Mouse (Mus musculus): ENCODE results near the gene Cc2d1a. TPM values are rescaled to one million over a fixed set of nuclear protein-coding genes. Genes with fewer than 3 reads are reported as not detected.
A peak's percentile ranks its signal among the peaks of the same experiment; 100 is the strongest.

Cc2d1a gene
- total RNA-seq (2014; fragmentation: Nextera tagmentation) (8.6 and 10.7 TPM in 2 replicates), total RNA-seq (2017) (3.2 and 6.9 TPM in 2 replicates)

- peak; percentile 91 for ATAC-seq (replicated peaks; ENCODE audit: low FRiP score, low TSS enrichment, poor library complexity, severe bottlenecking)
Measured at GRCm38 (mm10) chr8:84147769-84148530, at the start of gene Cc2d1a, which contains the start of gene 4930432K21Rik. Cc2d1a (minus strand) TSS chr8:84147936. 4930432K21Rik (plus strand) TSS chr8:84148025.

DNA sequence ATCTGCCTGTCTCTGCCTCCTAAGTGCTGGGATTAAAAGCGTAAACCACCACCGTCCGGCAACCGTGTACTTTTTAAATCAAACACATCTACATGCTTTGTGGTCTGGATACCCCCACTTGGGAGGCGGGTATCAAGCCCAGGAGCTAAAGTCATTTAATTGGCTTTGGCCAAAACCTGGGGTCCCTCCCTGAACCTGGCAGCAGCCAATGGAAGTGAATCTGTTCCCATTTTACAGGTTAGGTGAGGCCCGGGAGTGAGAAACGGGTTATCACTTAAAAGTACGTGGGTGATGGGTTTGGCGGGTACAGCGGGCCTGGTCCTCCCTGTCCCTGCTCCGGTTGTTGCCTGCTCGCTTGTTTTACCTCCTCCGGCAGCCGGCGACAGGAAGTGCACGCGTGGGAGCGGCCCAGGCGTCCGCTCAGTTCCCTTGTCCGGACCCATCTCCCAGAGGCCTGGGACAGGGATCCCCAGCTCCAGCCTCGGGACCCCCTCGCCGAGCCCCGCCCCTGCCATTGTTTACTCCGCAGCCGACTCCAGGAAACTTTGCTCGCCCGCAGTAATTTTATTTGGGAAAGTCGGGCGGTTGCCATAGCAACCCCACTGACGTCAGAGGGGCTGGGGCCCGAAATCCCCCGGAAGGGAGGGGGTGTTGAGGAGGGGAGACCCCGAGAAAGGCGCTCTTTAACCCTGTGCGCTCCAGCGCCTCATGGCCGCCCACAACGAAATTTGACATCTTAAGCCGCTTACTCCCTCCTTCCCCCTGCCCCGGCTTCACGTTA is 49.6 kb upstream of the Cc2d1a start:
- ATAC-seq (replicated peaks; ENCODE audit: low FRiP score, low TSS enrichment, poor library complexity, severe bottlenecking), result 0 out of 2 replicates have a peak, but pooled peaks have one; percentile 18

GRCm38 (mm10) chr8:84194224-84194743 is 46.5 kb upstream of the Cc2d1a start:
- ATAC-seq (replicated peaks; ENCODE audit: low FRiP score, low TSS enrichment, poor library complexity, severe bottlenecking), result no peak

DNA sequence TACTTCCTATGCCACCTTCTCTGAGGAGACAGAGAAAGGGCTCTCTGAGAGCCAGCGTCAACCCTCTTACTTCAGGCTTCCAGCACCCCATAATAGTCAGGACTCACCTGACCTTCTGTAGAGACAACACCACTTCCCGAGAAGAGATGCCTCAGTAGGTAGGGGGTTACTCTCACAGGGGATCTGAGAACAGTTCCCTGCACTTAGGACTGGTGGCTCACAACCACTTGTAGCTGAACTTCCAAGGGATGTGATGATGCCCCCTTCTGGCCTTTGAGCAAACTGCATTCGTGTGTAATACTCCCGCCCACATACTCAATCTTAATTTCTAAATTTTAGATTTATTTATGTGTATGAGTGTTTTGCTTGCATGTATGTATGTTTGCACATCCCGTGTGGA is 45.8 kb upstream of the Cc2d1a start:
- no peak for ATAC-seq (replicated peaks; ENCODE audit: low FRiP score, low TSS enrichment, poor library complexity, severe bottlenecking)

GRCm38 (mm10) chr8:84193161-84193560 is 45.4 kb upstream of the Cc2d1a start:
- no peak for ATAC-seq (replicated peaks; ENCODE audit: low FRiP score, low TSS enrichment, poor library complexity, severe bottlenecking)

DNA sequence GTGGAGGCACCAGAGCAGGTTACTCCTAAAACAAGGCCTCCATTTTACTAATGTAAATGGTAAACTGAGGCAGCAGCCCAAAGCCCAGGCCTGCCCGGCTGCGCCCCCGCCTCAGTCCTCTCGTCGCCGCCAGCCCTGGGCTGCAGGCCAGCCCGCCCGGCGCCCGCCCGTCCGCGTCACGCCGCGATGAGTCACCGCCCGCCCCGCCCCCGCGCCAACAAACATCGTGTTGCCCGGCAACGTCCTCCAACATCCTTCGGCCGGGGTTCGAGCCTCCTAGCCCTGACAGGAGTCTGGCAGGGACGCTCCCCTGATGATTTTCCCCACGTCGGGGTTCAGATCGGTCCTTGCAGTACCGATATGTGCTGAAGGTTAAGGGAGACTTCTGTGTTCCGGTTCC is 44.8 kb upstream of the Cc2d1a start:
- ATAC-seq (replicated peaks; ENCODE audit: low FRiP score, low TSS enrichment, poor library complexity, severe bottlenecking), result peak; percentile 36; the same call in 1 of the 2 replicates

DNA sequence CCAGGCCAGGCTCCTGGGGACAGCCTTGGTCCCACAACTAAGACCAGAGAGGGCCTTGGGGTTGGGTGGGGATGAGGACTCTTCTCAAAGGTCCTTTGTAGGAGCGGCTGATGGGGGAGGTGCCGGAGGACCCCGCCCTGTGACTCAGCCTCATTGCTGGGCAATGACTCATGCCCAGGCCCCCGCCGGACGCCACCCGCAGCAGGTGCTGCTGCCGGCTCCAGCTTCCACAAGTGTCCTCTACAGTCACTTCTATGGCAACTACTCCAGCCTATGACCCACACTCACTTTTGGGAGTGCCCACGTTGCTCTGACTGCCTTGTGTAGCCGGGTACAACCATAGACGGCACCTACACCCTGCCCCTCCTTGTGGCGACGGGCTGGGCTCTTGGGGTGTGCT is 44.3 kb upstream of the Cc2d1a start:
- ATAC-seq (replicated peaks; ENCODE audit: low FRiP score, low TSS enrichment, poor library complexity, severe bottlenecking), result peak; percentile 63

GRCm38 (mm10) chr8:84190191-84190867 is 42.6 kb upstream of the Cc2d1a start:
- ATAC-seq (replicated peaks; ENCODE audit: low FRiP score, low TSS enrichment, poor library complexity, severe bottlenecking), result no peak

- no peak for ATAC-seq (replicated peaks; ENCODE audit: low FRiP score, low TSS enrichment, poor library complexity, severe bottlenecking)
Measured at GRCm38 (mm10) chr8:84189603-84190002, 41.9 kb upstream of the Cc2d1a start.

GRCm38 (mm10) chr8:84188671-84189070 is 40.9 kb upstream of the Cc2d1a start:
- ATAC-seq (replicated peaks; ENCODE audit: low FRiP score, low TSS enrichment, poor library complexity, severe bottlenecking), result no peak

GRCm38 (mm10) chr8:84187065-84187755 is 39.5 kb upstream of the Cc2d1a start:
- ATAC-seq (replicated peaks; ENCODE audit: low FRiP score, low TSS enrichment, poor library complexity, severe bottlenecking), result peak; percentile 58

GRCm38 (mm10) chr8:84186547-84186946 is 38.8 kb upstream of the Cc2d1a start:
- ATAC-seq (replicated peaks; ENCODE audit: low FRiP score, low TSS enrichment, poor library complexity, severe bottlenecking), result peak; percentile 65

DNA sequence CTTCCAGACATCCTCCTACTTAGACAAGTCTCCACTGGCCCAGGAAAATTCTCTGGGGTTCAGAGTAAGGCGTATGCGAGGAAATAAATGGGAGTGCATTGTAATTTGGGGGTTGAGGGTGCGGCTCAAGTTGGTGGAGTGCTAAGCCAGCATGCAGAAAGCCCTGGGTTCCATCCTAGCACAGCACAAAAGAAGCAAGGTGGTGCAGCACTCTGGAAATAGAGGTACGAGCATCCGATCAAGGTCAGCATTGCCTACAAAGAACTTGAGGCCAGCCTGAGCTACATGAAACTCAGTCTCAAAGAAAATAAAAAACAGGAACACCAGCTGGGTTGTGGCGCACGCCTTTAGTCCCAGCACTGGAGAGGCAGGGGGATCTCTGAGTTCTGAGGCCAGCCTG is 37.4 kb upstream of the Cc2d1a start, which contains the start of gene Nanos3:
Gene Nanos3, minus strand, starts transcription at position 101 of the 400 bp plus-strand sequence.
- ATAC-seq (replicated peaks; ENCODE audit: low FRiP score, low TSS enrichment, poor library complexity, severe bottlenecking), result no peak

DNA sequence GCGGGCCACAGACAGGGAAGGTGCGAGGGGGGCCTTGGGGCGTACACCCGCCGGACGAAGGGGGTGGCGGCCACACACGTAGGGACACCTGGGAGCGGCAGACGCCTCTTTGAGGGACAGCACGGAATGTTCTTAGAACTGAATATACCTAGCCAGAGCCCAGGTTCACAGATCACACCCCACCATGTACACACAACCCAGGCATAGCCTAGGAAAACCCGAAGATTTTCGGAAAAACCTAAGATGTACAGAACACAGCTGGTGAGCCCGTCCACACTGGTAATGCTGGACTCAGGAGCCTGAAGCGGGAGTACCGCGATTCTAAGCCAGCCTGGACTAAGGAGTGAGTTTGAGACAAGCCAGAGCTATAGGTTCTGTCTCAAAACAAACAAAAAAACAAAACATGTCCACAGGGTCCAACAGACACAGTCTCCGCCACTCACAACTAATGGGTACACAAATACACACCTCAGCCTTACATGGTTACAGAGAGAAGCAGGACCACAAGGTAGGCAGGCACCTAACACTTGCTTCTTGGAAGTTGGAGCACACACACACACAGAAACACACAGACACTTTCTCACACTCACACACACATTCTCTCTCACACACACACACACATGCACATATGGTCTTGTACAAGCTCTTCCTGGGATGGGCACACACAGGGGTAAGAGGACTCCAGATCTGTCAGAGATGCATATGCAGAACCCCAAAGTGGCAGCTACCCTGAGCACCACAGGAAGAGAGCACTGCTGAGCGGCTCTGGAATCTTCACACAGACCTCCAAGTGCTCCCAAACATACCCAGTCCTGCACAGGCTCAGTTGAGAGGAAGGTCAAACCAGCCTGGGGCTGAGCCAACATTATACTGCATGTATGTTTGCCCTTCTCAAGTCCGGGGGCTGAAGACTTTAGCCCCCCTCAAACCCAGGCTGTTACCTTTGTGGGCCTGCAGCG is 36.6 kb upstream of the Cc2d1a start:
- ATAC-seq (replicated peaks; ENCODE audit: low FRiP score, low TSS enrichment, poor library complexity, severe bottlenecking), result no peak

GRCm38 (mm10) chr8:84183261-84184084 is 35.7 kb upstream of the Cc2d1a start:
- ATAC-seq (replicated peaks; ENCODE audit: low FRiP score, low TSS enrichment, poor library complexity, severe bottlenecking), result no peak

DNA sequence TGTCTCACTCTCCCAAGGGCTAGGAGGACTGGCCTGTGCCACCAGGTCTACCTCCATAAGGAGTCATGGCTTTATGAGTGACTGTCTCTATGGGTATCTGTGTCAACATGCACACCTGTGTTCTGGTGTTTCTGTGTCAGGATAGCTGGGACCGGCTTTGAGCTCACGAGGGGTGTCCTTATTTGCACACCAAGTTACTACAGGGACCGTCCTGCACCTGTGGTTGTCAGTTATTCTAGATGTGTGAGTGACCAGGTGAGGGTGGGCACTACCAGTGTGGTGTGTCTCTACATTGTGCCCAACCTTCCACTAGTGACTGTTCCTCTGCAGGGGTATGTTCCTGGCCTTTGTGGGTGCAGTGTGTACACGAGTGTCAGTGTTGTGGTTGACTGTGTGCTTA is 35.1 kb upstream of the Cc2d1a start:
- ATAC-seq (replicated peaks; ENCODE audit: low FRiP score, low TSS enrichment, poor library complexity, severe bottlenecking), result no peak

GRCm38 (mm10) chr8:84180530-84181190 is 32.9 kb upstream of the Cc2d1a start:
- peak; percentile 33 for ATAC-seq (replicated peaks; ENCODE audit: low FRiP score, low TSS enrichment, poor library complexity, severe bottlenecking)
